In the genomic region with DNA sequence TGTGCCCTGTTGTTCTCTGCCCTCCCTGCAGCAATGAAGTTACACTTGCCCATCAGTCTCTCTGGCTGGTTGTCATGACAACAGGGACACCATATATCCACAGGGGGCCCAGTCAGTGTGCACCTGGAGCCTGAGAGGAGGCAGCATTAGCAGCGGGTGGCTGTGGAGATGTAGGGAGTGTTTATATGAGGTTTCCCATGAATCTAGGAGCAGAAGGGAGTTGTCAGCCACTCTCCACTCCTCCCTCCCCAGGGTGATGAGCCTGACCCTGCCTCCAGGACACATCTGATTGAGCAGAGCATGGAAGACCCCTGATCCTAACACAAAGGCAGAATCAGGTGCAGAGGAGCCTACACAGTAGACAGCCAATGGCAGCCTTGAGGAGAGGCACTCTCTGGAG, we compare ENCODE assay signal across 12 mouse cellular contexts.
DNase-seq lines count a peak whose midpoint lies in the region; ATAC-seq and TF ChIP-seq lines count a peak whose summit lies in the region.
"Had no signal": no experiment of that assay in that cellular context is flagged by ENCODE, and none has a peak within 500 bp of the region (broad histone marks: within the 10 kb centered on the region; RNA-seq: fewer than 3 reads in every experiment).

No protein-coding gene starts in this region.

- no peak overlapping the region for H3K9ac ChIP-seq in forebrain, postnatal 0 days
- no peak overlapping the region for H3K9ac ChIP-seq in midbrain, embryonic 13.5 days (replicated peaks)
- H3K9ac ChIP-seq: liver, embryonic 14.5 days had no signal

- 4% methylated on average over 1 of the region's 1 CpGs for whole genome bisulfite sequencing in forebrain, postnatal 0 days
- WGBS in midbrain, embryonic 13.5 days, result 5% methylated on average over 1 of the region's 1 CpGs

- H3K4me3 ChIP-seq in forebrain, postnatal 0 days (ENCODE audit: low read depth, low read length), result no peak overlapping the region
- H3K4me3 ChIP-seq in midbrain, embryonic 13.5 days (replicated peaks), result no peak overlapping the region

- intact Hi-C loops in gastrocnemius, postnatal 14 days (cut with DNase I; ENCODE audit: low total_unique reads), result no loop called here

- peak overlapping the region; percentile 21; the same call in 1 of the 2 replicates for H3K27ac ChIP-seq in forebrain, postnatal 0 days (ENCODE audit: low read depth, low read length)
- H3K27ac ChIP-seq in midbrain, embryonic 13.5 days, result peak overlapping the region; percentile 71
- H3K27ac ChIP-seq: liver, embryonic 14.5 days had no signal

- peak; percentile 35 for DNase-seq in ES-CJ7 (ENCODE audit: low read depth, low spot score)
- peak; percentile 85 for DNase-seq in brain, embryonic 14.5 days (ENCODE audit: low read depth)
- DNase-seq in forebrain, postnatal 0 days, result peak; percentile 44
- DNase-seq in gastrocnemius, postnatal 14 days, result no peak
- no peak for DNase-seq in right cerebral cortex, postnatal 14 days
- DNase-seq: adrenal gland, postnatal 10 days; gastrocnemius, postnatal 10 days; heart, postnatal 4 days; thymus, adult 2 months had no signal

- no peak for TF ChIP-seq POLR2A in brain, embryonic 14.5 days (IDR thresholded peaks at IDR 0.05; ENCODE audit: borderline replicate concordance, extremely low read depth, insufficient read depth, insufficient read length, poor library complexity, severe bottlenecking)

- ATAC-seq in forebrain, postnatal 0 days, result peak; percentile 36; the same call in 1 of the 2 replicates
- peak; percentile 71 for ATAC-seq in midbrain, embryonic 13.5 days
- ATAC-seq in megakaryocyte, adult 5-6 weeks (ENCODE audit: poor library complexity, severe bottlenecking), result no peak

- no peaks in the 10 kb centered on the region for H3K36me3 ChIP-seq in forebrain, postnatal 0 days (ENCODE audit: insufficient read depth)
- H3K36me3 ChIP-seq in midbrain, embryonic 13.5 days, result no peaks in the 10 kb centered on the region

- no peak overlapping the region for H3K4me2 ChIP-seq in forebrain, postnatal 0 days (ENCODE audit: low read depth)
- 0 out of 2 replicates have a peak overlapping the region, but pooled peaks have one; percentile 4 for H3K4me2 ChIP-seq in midbrain, embryonic 13.5 days (replicated peaks)

- H3K27me3 ChIP-seq in forebrain, postnatal 0 days (ENCODE audit: insufficient read depth, low read length), result no peaks in the 10 kb centered on the region
- no peaks in the 10 kb centered on the region for H3K27me3 ChIP-seq in midbrain, embryonic 13.5 days

- no peak for TF ChIP-seq CTCF in brain, embryonic 14.5 days (IDR thresholded peaks at IDR 0.05; ENCODE audit: borderline replicate concordance, extremely low read depth, insufficient read depth, insufficient read length)
- no peak for TF ChIP-seq CTCF in forebrain, postnatal 0 days (IDR thresholded peaks at IDR 0.05; ENCODE audit: low read depth)

- no peaks in the 10 kb centered on the region for H3K9me3 ChIP-seq in forebrain, postnatal 0 days (ENCODE audit: low read length)
- H3K9me3 ChIP-seq in midbrain, embryonic 13.5 days, result no peaks in the 10 kb centered on the region

- H3K4me1 ChIP-seq in forebrain, postnatal 0 days (ENCODE audit: insufficient read depth), result peaks cover 8% of the 10 kb centered on the region; the same call in 1 of the 2 replicates
- peaks cover 23% of the 10 kb centered on the region for H3K4me1 ChIP-seq in midbrain, embryonic 13.5 days (replicated peaks)

Comparison
In these comparisons a context has a peak if more than half of its experiments do, and no peak if none do; other contexts are left out.
1. DNase-seq: peak in ES-CJ7 (single experiment), brain, embryonic 14.5 days (single experiment) and forebrain, postnatal 0 days (single experiment); none in gastrocnemius, postnatal 14 days (single experiment) and right cerebral cortex, postnatal 14 days (single experiment).